Mouse (Mus musculus) embryonic fibroblast, embryonic 13.5 days (primary cell): Measurements from ENCODE around the gene Tnfrsf4.

Experiments
- CTCF ChIP-seq: IDR thresholded peaks from 2 replicates; pipeline ENCODE4 v1.5.1; 2011; ENCODE audit warnings: mild to moderate bottlenecking, control low read depth, low read length, moderate library complexity, borderline replicate concordance; ENCODE audit not compliant: insufficient read depth
- POLR2A ChIP-seq: IDR thresholded peaks from 2 replicates; pipeline ENCODE4 v1.6.1; 2011; ENCODE audit warnings: low read depth, mild to moderate bottlenecking, control low read depth, low read length, moderate library complexity

- no peak for TF ChIP-seq CTCF
- no peak for TF ChIP-seq POLR2A
These were observed at the start of gene Tnfrsf4 for GRCm38 (mm10) chr4:156013637-156014036.
